Comparison of ENCODE assay signal across 20 mouse cellular contexts in genomic region chr4:117161183-117161582, GRCm38 (mm10). TPM values are rescaled to one million over a fixed set of nuclear protein-coding genes. Genes with fewer than 3 reads are reported as not detected.
DNase-seq lines count a peak whose midpoint lies in the region; ATAC-seq and TF ChIP-seq lines count a peak whose summit lies in the region.
"Had no signal": no experiment of that assay in that cellular context is flagged by ENCODE, and none has a peak within 500 bp of the region (broad histone marks: within the 10 kb centered on the region; RNA-seq: fewer than 3 reads in every experiment).

No protein-coding gene starts in this region.

- H3K4me2 ChIP-seq in forebrain, postnatal 0 days (ENCODE audit: low read depth), result no peak overlapping the region
- no peak overlapping the region for H3K4me2 ChIP-seq in forebrain, embryonic 12.5 days
- H3K4me2 ChIP-seq in hindbrain, embryonic 16.5 days (ENCODE audit: low read length), result no peak overlapping the region
- H3K4me2 ChIP-seq in hindbrain, embryonic 13.5 days, result no peak overlapping the region
- no peak overlapping the region for H3K4me2 ChIP-seq in midbrain, embryonic 16.5 days (ENCODE audit: low read length)
- no peak overlapping the region for H3K4me2 ChIP-seq in midbrain, embryonic 11.5 days
- H3K4me2 ChIP-seq in neural tube, embryonic 15.5 days, result no peak overlapping the region
- H3K4me2 ChIP-seq: forebrain, embryonic 13.5 days; heart, embryonic 12.5 days had no signal

- peak; percentile 90 for ATAC-seq in forebrain, postnatal 0 days
- no peak for ATAC-seq in forebrain, embryonic 12.5 days (ENCODE audit: low FRiP score)
- peak; percentile 65 for ATAC-seq in hindbrain, embryonic 16.5 days
- ATAC-seq in hindbrain, embryonic 13.5 days (ENCODE audit: low FRiP score), result no peak
- peak; percentile 66; the same call in 1 of the 2 replicates for ATAC-seq in midbrain, embryonic 16.5 days
- no peak for ATAC-seq in midbrain, embryonic 11.5 days (ENCODE audit: low FRiP score)
- ATAC-seq in neural tube, embryonic 15.5 days (ENCODE audit: low FRiP score), result peak; percentile 51; the same call in 1 of the 2 replicates
- ATAC-seq: forebrain, embryonic 13.5 days; intestine, embryonic 16.5 days had no signal

- H3K4me1 ChIP-seq in forebrain, postnatal 0 days (ENCODE audit: insufficient read depth), result no peaks in the 10 kb centered on the region
- no peaks in the 10 kb centered on the region for H3K4me1 ChIP-seq in forebrain, embryonic 12.5 days
- H3K4me1 ChIP-seq in hindbrain, embryonic 16.5 days (ENCODE audit: control insufficient read depth, insufficient read depth, low read depth, low read length), result no peaks in the 10 kb centered on the region
- no peaks in the 10 kb centered on the region for H3K4me1 ChIP-seq in hindbrain, embryonic 13.5 days (replicated peaks)
- no peaks in the 10 kb centered on the region for H3K4me1 ChIP-seq in midbrain, embryonic 16.5 days (ENCODE audit: control insufficient read depth, insufficient read depth, low read length)
- H3K4me1 ChIP-seq in midbrain, embryonic 11.5 days (ENCODE audit: control insufficient read depth, insufficient read depth, low read length), result no peaks in the 10 kb centered on the region
- H3K4me1 ChIP-seq in neural tube, embryonic 15.5 days, result no peaks in the 10 kb centered on the region
- H3K4me1 ChIP-seq: forebrain, embryonic 13.5 days; heart, embryonic 12.5 days had no signal

- H3K27me3 ChIP-seq in forebrain, postnatal 0 days (ENCODE audit: insufficient read depth, low read length), result no peaks in the 10 kb centered on the region
- no peaks in the 10 kb centered on the region for H3K27me3 ChIP-seq in forebrain, embryonic 12.5 days
- no peaks in the 10 kb centered on the region for H3K27me3 ChIP-seq in hindbrain, embryonic 16.5 days (replicated peaks; ENCODE audit: control insufficient read depth, insufficient read depth, low read length)
- no peaks in the 10 kb centered on the region for H3K27me3 ChIP-seq in hindbrain, embryonic 13.5 days
- no peaks in the 10 kb centered on the region for H3K27me3 ChIP-seq in midbrain, embryonic 16.5 days (ENCODE audit: control insufficient read depth, insufficient read depth, low read depth, low read length)
- no peaks in the 10 kb centered on the region for H3K27me3 ChIP-seq in midbrain, embryonic 11.5 days (ENCODE audit: control insufficient read depth, insufficient read depth, low read length)
- H3K27me3 ChIP-seq in neural tube, embryonic 15.5 days (replicated peaks), result no peaks in the 10 kb centered on the region
- H3K27me3 ChIP-seq: forebrain, embryonic 13.5 days; heart, embryonic 12.5 days had no signal

- H3K9ac ChIP-seq in forebrain, postnatal 0 days, result no peak overlapping the region
- no peak overlapping the region for H3K9ac ChIP-seq in forebrain, embryonic 12.5 days
- no peak overlapping the region for H3K9ac ChIP-seq in hindbrain, embryonic 16.5 days (ENCODE audit: low read depth, low read length)
- no peak overlapping the region for H3K9ac ChIP-seq in hindbrain, embryonic 13.5 days
- 0 out of 2 replicates have a peak overlapping the region, but pooled peaks have one; percentile 10 for H3K9ac ChIP-seq in midbrain, embryonic 16.5 days (ENCODE audit: low read depth, low read length)
- H3K9ac ChIP-seq in midbrain, embryonic 11.5 days (ENCODE audit: low read length), result no peak overlapping the region
- 0 out of 2 replicates have a peak overlapping the region, but pooled peaks have one; percentile 5 for H3K9ac ChIP-seq in neural tube, embryonic 15.5 days (replicated peaks)
- H3K9ac ChIP-seq: forebrain, embryonic 13.5 days; heart, embryonic 12.5 days had no signal

- DNase-seq in forebrain, postnatal 0 days, result peak; percentile 48
- DNase-seq in midbrain, embryonic 11.5 days (ENCODE audit: low spot score, missing footprints), result no peak
- no peak for DNase-seq in lung, postnatal 10 days
- DNase-seq: adrenal gland, adult 2 months; adrenal gland, postnatal 25 days; cerebellum, adult 2 months; cerebellum, postnatal 10 days; gastrocnemius, postnatal 14 days; heart, adult 2 months; heart, postnatal 36 days had no signal

- no peak for TF ChIP-seq CTCF in forebrain, postnatal 0 days (IDR thresholded peaks at IDR 0.05; ENCODE audit: low read depth)

- no peaks in the 10 kb centered on the region; the same call in 1 of the 2 replicates for H3K36me3 ChIP-seq in forebrain, postnatal 0 days (ENCODE audit: insufficient read depth)
- peaks cover 76% of the 10 kb centered on the region for H3K36me3 ChIP-seq in forebrain, embryonic 12.5 days (replicated peaks)
- H3K36me3 ChIP-seq in hindbrain, embryonic 16.5 days (ENCODE audit: control insufficient read depth, insufficient read depth, low read length), result no peaks in the 10 kb centered on the region
- H3K36me3 ChIP-seq in hindbrain, embryonic 13.5 days, result peaks cover 11% of the 10 kb centered on the region
- no peaks in the 10 kb centered on the region for H3K36me3 ChIP-seq in midbrain, embryonic 16.5 days (ENCODE audit: control insufficient read depth, insufficient read depth, low read length)
- peaks cover 32% of the 10 kb centered on the region for H3K36me3 ChIP-seq in midbrain, embryonic 11.5 days (ENCODE audit: control insufficient read depth, insufficient read depth, low read length)
- no peaks in the 10 kb centered on the region for H3K36me3 ChIP-seq in neural tube, embryonic 15.5 days

- H3K27ac ChIP-seq in forebrain, postnatal 0 days (ENCODE audit: low read depth, low read length), result no peak overlapping the region
- no peak overlapping the region for H3K27ac ChIP-seq in forebrain, embryonic 12.5 days
- no peak overlapping the region for H3K27ac ChIP-seq in hindbrain, embryonic 16.5 days (ENCODE audit: low read depth, low read length)
- no peak overlapping the region for H3K27ac ChIP-seq in hindbrain, embryonic 13.5 days
- 0 out of 2 replicates have a peak overlapping the region, but pooled peaks have one; percentile 4 for H3K27ac ChIP-seq in midbrain, embryonic 16.5 days (ENCODE audit: low read length)
- no peak overlapping the region for H3K27ac ChIP-seq in midbrain, embryonic 11.5 days (ENCODE audit: low read depth, low read length)
- H3K27ac ChIP-seq in neural tube, embryonic 15.5 days (replicated peaks), result no peak overlapping the region
- H3K27ac ChIP-seq: forebrain, embryonic 13.5 days; heart, adult 2 months had no signal

- H3K9me3 ChIP-seq in forebrain, postnatal 0 days (ENCODE audit: low read length), result no peaks in the 10 kb centered on the region
- no peaks in the 10 kb centered on the region for H3K9me3 ChIP-seq in forebrain, embryonic 12.5 days
- no peaks in the 10 kb centered on the region for H3K9me3 ChIP-seq in hindbrain, embryonic 16.5 days (ENCODE audit: control insufficient read depth, low read length)
- H3K9me3 ChIP-seq in hindbrain, embryonic 13.5 days, result no peaks in the 10 kb centered on the region
- H3K9me3 ChIP-seq in midbrain, embryonic 16.5 days (replicated peaks; ENCODE audit: control insufficient read depth, low read length, poor library complexity, severe bottlenecking), result no peaks in the 10 kb centered on the region
- no peaks in the 10 kb centered on the region for H3K9me3 ChIP-seq in midbrain, embryonic 11.5 days (ENCODE audit: control insufficient read depth, low read length)
- no peaks in the 10 kb centered on the region for H3K9me3 ChIP-seq in neural tube, embryonic 15.5 days (replicated peaks)
- H3K9me3 ChIP-seq: forebrain, embryonic 13.5 days; heart, embryonic 12.5 days had no signal

- H3K4me3 ChIP-seq in forebrain, postnatal 0 days (ENCODE audit: low read depth, low read length), result no peak overlapping the region
- H3K4me3 ChIP-seq in forebrain, embryonic 12.5 days (replicated peaks), result no peak overlapping the region
- H3K4me3 ChIP-seq in hindbrain, embryonic 16.5 days (ENCODE audit: low read length), result no peak overlapping the region
- no peak overlapping the region for H3K4me3 ChIP-seq in hindbrain, embryonic 13.5 days
- no peak overlapping the region for H3K4me3 ChIP-seq in midbrain, embryonic 16.5 days (ENCODE audit: low read depth, low read length)
- H3K4me3 ChIP-seq in midbrain, embryonic 11.5 days (ENCODE audit: low read depth, low read length), result no peak overlapping the region
- H3K4me3 ChIP-seq in neural tube, embryonic 15.5 days (replicated peaks), result no peak overlapping the region
- H3K4me3 ChIP-seq: forebrain, embryonic 13.5 days; heart, adult 2 months; heart, embryonic 12.5 days had no signal

- WGBS in forebrain, postnatal 0 days, result 71% methylated on average over 4 of the region's 4 CpGs
- WGBS in forebrain, embryonic 12.5 days, result 76% methylated on average over 4 of the region's 4 CpGs
- 74% methylated on average over 4 of the region's 4 CpGs for WGBS in hindbrain, embryonic 16.5 days
- WGBS in hindbrain, embryonic 13.5 days, result 70% methylated on average over 4 of the region's 4 CpGs
- WGBS in midbrain, embryonic 16.5 days, result 74% methylated on average over 4 of the region's 4 CpGs
- 75% methylated on average over 4 of the region's 4 CpGs for WGBS in midbrain, embryonic 11.5 days
- 61% methylated on average over 4 of the region's 4 CpGs for WGBS in neural tube, embryonic 15.5 days

RNA-seq across cellular contexts. Expression of gene Rps8, which starts 5.1 kb away (rescaled TPM):
- 784 and 1,295 TPM in 2 replicates for total RNA-seq in forebrain, postnatal 0 days (2014; rRNA removed)
- polyA plus RNA-seq in forebrain, postnatal 0 days (2015; fragmentation: Nextera tagmentation; extraction: Ambion mirVana), result 481 and 630 TPM in 2 replicates
- polyA plus RNA-seq in forebrain, embryonic 12.5 days (2016; fragmentation: Nextera tagmentation; extraction: Ambion mirVana), result 668 and 669 TPM in 2 replicates
- 320 and 403 TPM in 2 replicates for polyA plus RNA-seq in hindbrain, embryonic 16.5 days (2015; fragmentation: Nextera tagmentation; extraction: Ambion mirVana)
- 576 and 608 TPM in 2 replicates for polyA plus RNA-seq in hindbrain, embryonic 13.5 days (2015; fragmentation: Nextera tagmentation; extraction: Ambion mirVana)
- 381 and 382 TPM in 2 replicates for polyA plus RNA-seq in midbrain, embryonic 16.5 days (2015; fragmentation: Nextera tagmentation; extraction: Ambion mirVana)
- 780 and 794 TPM in 2 replicates for polyA plus RNA-seq in midbrain, embryonic 11.5 days (2014; fragmentation: Nextera tagmentation; extraction: Ambion mirVana)
- 530 and 610 TPM in 2 replicates for polyA plus RNA-seq in neural tube, embryonic 15.5 days (2015; fragmentation: Nextera tagmentation; extraction: Ambion mirVana)

RNA-seq across cellular contexts. Expression of gene Kif2c, which starts 21.3 kb away (rescaled TPM):
- total RNA-seq in forebrain, postnatal 0 days (2014; rRNA removed), result 4.2 and 9.1 TPM in 2 replicates
- 4.4 and 5.0 TPM in 2 replicates for polyA plus RNA-seq in forebrain, postnatal 0 days (2015; fragmentation: Nextera tagmentation; extraction: Ambion mirVana)
- 97.4 and 101 TPM in 2 replicates for polyA plus RNA-seq in forebrain, embryonic 12.5 days (2016; fragmentation: Nextera tagmentation; extraction: Ambion mirVana)
- polyA plus RNA-seq in hindbrain, embryonic 16.5 days (2015; fragmentation: Nextera tagmentation; extraction: Ambion mirVana), result 10.1 and 14.0 TPM in 2 replicates
- polyA plus RNA-seq in hindbrain, embryonic 13.5 days (2015; fragmentation: Nextera tagmentation; extraction: Ambion mirVana), result 14.6 and 16.5 TPM in 2 replicates
- 6.4 and 7.3 TPM in 2 replicates for polyA plus RNA-seq in midbrain, embryonic 16.5 days (2015; fragmentation: Nextera tagmentation; extraction: Ambion mirVana)
- 103 and 104 TPM in 2 replicates for polyA plus RNA-seq in midbrain, embryonic 11.5 days (2014; fragmentation: Nextera tagmentation; extraction: Ambion mirVana)
- 6.8 and 17.1 TPM in 2 replicates for polyA plus RNA-seq in neural tube, embryonic 15.5 days (2015; fragmentation: Nextera tagmentation; extraction: Ambion mirVana)
- total RNA-seq: gastrocnemius, adult 18-20 months had no signal

RNA-seq across cellular contexts. Expression of gene Plk3, which starts 27.4 kb away (rescaled TPM):
- 10.2 and 16.9 TPM in 2 replicates for total RNA-seq in forebrain, postnatal 0 days (2014; rRNA removed)
- 14.4 and 18.2 TPM in 2 replicates for polyA plus RNA-seq in forebrain, postnatal 0 days (2015; fragmentation: Nextera tagmentation; extraction: Ambion mirVana)
- 17.7 and 23.1 TPM in 2 replicates for polyA plus RNA-seq in forebrain, embryonic 12.5 days (2016; fragmentation: Nextera tagmentation; extraction: Ambion mirVana)
- polyA plus RNA-seq in hindbrain, embryonic 16.5 days (2015; fragmentation: Nextera tagmentation; extraction: Ambion mirVana), result 24.0 and 24.8 TPM in 2 replicates
- 16.2 and 16.6 TPM in 2 replicates for polyA plus RNA-seq in hindbrain, embryonic 13.5 days (2015; fragmentation: Nextera tagmentation; extraction: Ambion mirVana)
- polyA plus RNA-seq in midbrain, embryonic 16.5 days (2015; fragmentation: Nextera tagmentation; extraction: Ambion mirVana), result 18.7 TPM in 2 replicates
- 28.0 and 32.8 TPM in 2 replicates for polyA plus RNA-seq in midbrain, embryonic 11.5 days (2014; fragmentation: Nextera tagmentation; extraction: Ambion mirVana)
- polyA plus RNA-seq in neural tube, embryonic 15.5 days (2015; fragmentation: Nextera tagmentation; extraction: Ambion mirVana), result 19.5 and 22.5 TPM in 2 replicates

RNA-seq across cellular contexts. Expression of gene Tctex1d4, which starts 34.6 kb away (rescaled TPM):
- 3.1 and 6.2 TPM in 2 replicates for total RNA-seq in forebrain, postnatal 0 days (2014; rRNA removed)
- 1.3 and 1.7 TPM in 2 replicates for polyA plus RNA-seq in forebrain, postnatal 0 days (2015; fragmentation: Nextera tagmentation; extraction: Ambion mirVana)
- not detected in 2 replicates for polyA plus RNA-seq in forebrain, embryonic 12.5 days (2016; fragmentation: Nextera tagmentation; extraction: Ambion mirVana)
- 1.5 and 1.8 TPM in 2 replicates for polyA plus RNA-seq in hindbrain, embryonic 16.5 days (2015; fragmentation: Nextera tagmentation; extraction: Ambion mirVana)
- 0.86 TPM in 1 of 2 replicates, not detected in the other for polyA plus RNA-seq in hindbrain, embryonic 13.5 days (2015; fragmentation: Nextera tagmentation; extraction: Ambion mirVana)
- 0.46 and 1.1 TPM in 2 replicates for polyA plus RNA-seq in midbrain, embryonic 16.5 days (2015; fragmentation: Nextera tagmentation; extraction: Ambion mirVana)
- not detected in 2 replicates for polyA plus RNA-seq in midbrain, embryonic 11.5 days (2014; fragmentation: Nextera tagmentation; extraction: Ambion mirVana)
- polyA plus RNA-seq in neural tube, embryonic 15.5 days (2015; fragmentation: Nextera tagmentation; extraction: Ambion mirVana), result not detected in 2 replicates
- total RNA-seq: adrenal gland, adult 2 months; adrenal gland, postnatal 25 days; gastrocnemius, adult 18-20 months; gastrocnemius, postnatal 14 days; heart, adult 2 months; heart, postnatal 36 days had no signal
- polyA plus RNA-seq: adrenal gland, adult 2 months; embryonic facial prominence, embryonic 11.5 days; forebrain, embryonic 13.5 days; heart, embryonic 12.5 days; intestine, embryonic 16.5 days had no signal

RNA-seq across cellular contexts. Expression of gene Btbd19, which starts 35.7 kb away (rescaled TPM):
- total RNA-seq in forebrain, postnatal 0 days (2014; rRNA removed), result 5.5 and 11.4 TPM in 2 replicates
- 4.1 and 6.0 TPM in 2 replicates for polyA plus RNA-seq in forebrain, postnatal 0 days (2015; fragmentation: Nextera tagmentation; extraction: Ambion mirVana)
- polyA plus RNA-seq in forebrain, embryonic 12.5 days (2016; fragmentation: Nextera tagmentation; extraction: Ambion mirVana), result 3.2 and 5.2 TPM in 2 replicates
- polyA plus RNA-seq in hindbrain, embryonic 16.5 days (2015; fragmentation: Nextera tagmentation; extraction: Ambion mirVana), result 3.9 and 4.9 TPM in 2 replicates
- polyA plus RNA-seq in hindbrain, embryonic 13.5 days (2015; fragmentation: Nextera tagmentation; extraction: Ambion mirVana), result 3.9 and 4.2 TPM in 2 replicates
- 3.9 and 4.0 TPM in 2 replicates for polyA plus RNA-seq in midbrain, embryonic 16.5 days (2015; fragmentation: Nextera tagmentation; extraction: Ambion mirVana)
- polyA plus RNA-seq in midbrain, embryonic 11.5 days (2014; fragmentation: Nextera tagmentation; extraction: Ambion mirVana), result 2.7 and 3.8 TPM in 2 replicates
- polyA plus RNA-seq in neural tube, embryonic 15.5 days (2015; fragmentation: Nextera tagmentation; extraction: Ambion mirVana), result 4.7 and 5.5 TPM in 2 replicates

Comparison
In these comparisons a context has a peak if more than half of its experiments do, and no peak if none do; other contexts are left out.
1. ATAC-seq: peak in forebrain, postnatal 0 days (single experiment), hindbrain, embryonic 16.5 days (single experiment), midbrain, embryonic 16.5 days (single experiment) and neural tube, embryonic 15.5 days (single experiment); none in forebrain, embryonic 12.5 days (single experiment), hindbrain, embryonic 13.5 days (single experiment) and midbrain, embryonic 11.5 days (single experiment).
2. H3K9ac ChIP-seq: peak in midbrain, embryonic 16.5 days (single experiment) and neural tube, embryonic 15.5 days (single experiment); none in forebrain, postnatal 0 days (single experiment), forebrain, embryonic 12.5 days (single experiment), hindbrain, embryonic 16.5 days (single experiment), hindbrain, embryonic 13.5 days (single experiment) and midbrain, embryonic 11.5 days (single experiment).